Mouse (Mus musculus): ENCODE measurements around the gene Rasa4. TPM values are rescaled to one million over a fixed set of nuclear protein-coding genes. Genes with fewer than 3 reads are reported as not detected.
"Not testable (repeated sequence)": the region's sequence is repeated elsewhere in the genome, so short reads cannot be mapped to it uniquely, and the experiment has no call there.

The Rasa4 gene
- polyA plus RNA-seq, 1 experiment = 11.2 TPM

- DNase-seq (ENCODE audit: low read depth) = not testable (repeated sequence)
Measured at GRCm38 (mm10) chr5:136066404-136067148, 17.1 kb upstream of the Rasa4 start.

GRCm38 (mm10) chr5:136069411-136069810, 14.3 kb upstream of the Rasa4 start:
- no peak for DNase-seq (ENCODE audit: low read depth)

GRCm38 (mm10) chr5:136073051-136073450, 10.7 kb upstream of the Rasa4 start:
- no peak for DNase-seq (ENCODE audit: low read depth)

- no peak for DNase-seq (ENCODE audit: low read depth)
Measured at GRCm38 (mm10) chr5:136073526-136073925, 10.2 kb upstream of the Rasa4 start.

GRCm38 (mm10) chr5:136075076-136075475, 8.6 kb upstream of the Rasa4 start:
- DNase-seq (ENCODE audit: low read depth) = no peak

- DNase-seq (ENCODE audit: low read depth) = no peak
Measured at GRCm38 (mm10) chr5:136076284-136076683, 7.4 kb upstream of the Rasa4 start.

GRCm38 (mm10) chr5:136077001-136077550, 6.6 kb upstream of the Rasa4 start:
- DNase-seq (ENCODE audit: low read depth) = no peak

GRCm38 (mm10) chr5:136078136-136078535, 5.6 kb upstream of the Rasa4 start:
- DNase-seq (ENCODE audit: low read depth) = no peak

GRCm38 (mm10) chr5:136082345-136082744, 1.4 kb upstream of the Rasa4 start:
- DNase-seq (ENCODE audit: low read depth) = no peak

- DNase-seq (ENCODE audit: low read depth) = no peak
Measured at GRCm38 (mm10) chr5:136084144-136084881, 597 bp downstream of the Rasa4 start.

GRCm38 (mm10) chr5:136084891-136085651, 1.4 kb downstream of the Rasa4 start:
- no peak for DNase-seq (ENCODE audit: low read depth)

GRCm38 (mm10) chr5:136086290-136086689, 2.6 kb downstream of the Rasa4 start:
- DNase-seq (ENCODE audit: low read depth) = no peak

GRCm38 (mm10) chr5:136088821-136089575, 5.3 kb downstream of the Rasa4 start:
- DNase-seq (ENCODE audit: low read depth) = no peak

GRCm38 (mm10) chr5:136091927-136092326, 8.2 kb downstream of the Rasa4 start:
- DNase-seq (ENCODE audit: low read depth) = no peak

- no peak for DNase-seq (ENCODE audit: low read depth)
Measured at GRCm38 (mm10) chr5:136094249-136095010, 10.7 kb downstream of the Rasa4 start.

- no peak for DNase-seq (ENCODE audit: low read depth)
Measured at GRCm38 (mm10) chr5:136095089-136095488, 11.4 kb downstream of the Rasa4 start.

- DNase-seq (ENCODE audit: low read depth) = no peak
Measured at GRCm38 (mm10) chr5:136098536-136098935, 14.8 kb downstream of the Rasa4 start.

GRCm38 (mm10) chr5:136102099-136102820, 18.5 kb downstream of the Rasa4 start:
- DNase-seq (ENCODE audit: low read depth) = no peak

GRCm38 (mm10) chr5:136104511-136104910, 20.8 kb downstream of the Rasa4 start:
- DNase-seq (ENCODE audit: low read depth) = no peak

- no peak for DNase-seq (ENCODE audit: low read depth)
Measured at GRCm38 (mm10) chr5:136108486-136108885, 24.8 kb downstream of the Rasa4 start.

Measured in gonadal fat pad, adult 2 months (tissue).